Mouse (Mus musculus) thymus, postnatal 10 days (tissue): ENCODE measurements around the gene Pfkp.

Source experiments
- DNase-seq, 2 experiments: peaks; one replicate each; pipeline ENCODE4 v3.0.0; 2021; ENCODE audit warnings: low spot score in 2 of 2

Pfkp gene

DNA sequence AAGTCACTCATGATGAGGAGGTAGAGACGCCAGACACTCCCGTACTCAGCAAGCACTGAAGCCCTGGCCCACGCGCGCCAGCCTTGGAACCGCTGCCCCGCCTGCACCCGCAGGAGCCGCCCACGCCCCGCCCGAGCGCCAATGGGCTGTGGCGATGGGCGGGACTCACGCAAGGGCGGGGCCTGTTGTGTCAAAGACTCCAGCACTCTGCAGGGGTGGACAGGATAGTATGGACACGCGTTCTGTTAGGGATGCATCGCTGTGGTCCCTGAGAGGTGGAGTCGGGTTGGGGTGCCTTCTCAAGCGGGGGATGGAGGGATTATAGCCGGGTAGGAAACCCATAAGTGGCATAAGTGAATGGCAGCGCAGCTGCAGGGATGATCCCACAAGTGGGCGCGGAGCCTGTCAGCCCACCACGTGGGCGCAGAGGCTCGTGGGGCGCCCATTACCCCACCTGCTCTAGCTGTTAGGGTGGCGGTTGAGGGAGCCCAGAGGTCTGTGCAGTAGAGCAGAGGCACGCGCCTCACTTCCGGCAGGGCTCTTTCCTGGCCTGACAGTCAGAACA lies at the start of gene Pfkp:
Gene Pfkp, minus strand, starts transcription at position 109 of the 565 bp plus-strand sequence.
- DNase-seq: peak; percentile 90 to 91

GRCm38 (mm10) chr13:6690607-6691006 lies 42.0 kb upstream of the Pfkp start:
- DNase-seq: no peak

DNA sequence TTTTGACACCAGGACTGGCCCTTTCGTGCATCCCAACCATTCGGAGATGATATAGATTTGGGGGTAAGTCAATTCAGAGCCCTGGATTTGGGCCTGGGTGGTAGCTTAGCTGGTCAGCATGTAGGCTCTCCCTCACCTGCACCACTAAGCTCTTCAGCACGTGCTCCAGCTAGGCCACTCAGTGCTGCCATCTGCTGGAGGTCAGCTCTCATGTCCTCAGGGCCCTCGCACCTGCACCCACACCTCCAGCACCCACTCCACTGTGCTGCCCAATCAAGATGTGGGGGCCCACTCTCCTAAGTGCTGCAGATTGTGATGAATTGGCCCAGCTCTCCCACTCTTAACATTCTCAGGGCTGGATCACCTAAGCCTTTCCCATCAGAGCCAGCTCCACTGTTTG lies 41.4 kb upstream of the Pfkp start:
- DNase-seq: peak; percentile 53 to 82

DNA sequence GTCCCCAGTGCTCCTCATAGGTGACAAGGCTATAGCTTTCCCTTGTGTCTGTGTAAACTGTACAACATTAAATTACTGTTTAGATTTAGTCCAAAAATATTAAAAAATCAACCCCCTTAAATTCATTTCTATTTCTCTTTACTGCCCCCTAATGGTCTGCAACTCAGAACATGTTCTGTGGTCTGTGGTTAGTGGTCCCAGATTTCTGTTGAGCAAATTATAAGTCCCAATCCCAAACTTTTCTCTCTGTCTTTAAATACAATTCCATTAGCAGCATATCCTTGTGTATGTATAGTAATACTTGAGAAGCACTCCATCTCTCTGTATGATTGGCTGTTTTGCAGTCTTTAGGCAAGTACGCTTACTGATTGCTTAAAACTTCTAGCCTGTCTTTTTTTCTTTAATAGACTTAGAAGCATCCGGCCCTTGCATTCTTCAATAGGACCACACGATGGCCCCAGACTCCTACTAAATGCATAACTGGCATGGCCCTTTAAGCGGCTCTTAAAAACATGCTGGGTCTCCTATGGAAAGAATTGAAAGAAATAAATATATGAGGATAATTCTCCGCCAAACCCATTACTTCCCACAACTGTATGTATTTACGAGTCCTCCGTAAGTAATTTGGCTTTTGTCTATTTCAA lies 40.3 kb upstream of the Pfkp start:
- no peak for DNase-seq

DNA sequence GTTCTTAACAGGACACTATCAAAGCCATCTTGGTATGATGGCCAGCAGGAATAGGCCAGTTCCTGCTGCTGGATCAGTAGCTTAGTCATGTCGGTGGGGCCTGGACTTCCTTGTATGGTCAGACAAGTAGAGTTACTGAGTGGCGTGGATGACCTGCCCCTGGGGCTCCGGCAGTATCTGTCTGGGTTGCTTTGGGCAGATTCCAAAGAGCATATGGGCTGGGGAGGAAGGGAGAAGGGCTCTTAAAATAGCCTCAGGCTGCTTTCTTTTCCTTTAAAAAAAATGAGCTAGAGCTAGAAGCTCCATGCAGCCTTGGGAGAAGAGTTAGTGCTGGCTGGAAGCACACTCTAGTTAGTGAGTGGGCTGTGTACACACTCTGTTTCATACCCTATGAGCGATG lies 18.3 kb upstream of the Pfkp start:
- no peak for DNase-seq

- DNase-seq: no peak
These were observed 16.9 kb upstream of the Pfkp start for GRCm38 (mm10) chr13:6665506-6665905.

DNA sequence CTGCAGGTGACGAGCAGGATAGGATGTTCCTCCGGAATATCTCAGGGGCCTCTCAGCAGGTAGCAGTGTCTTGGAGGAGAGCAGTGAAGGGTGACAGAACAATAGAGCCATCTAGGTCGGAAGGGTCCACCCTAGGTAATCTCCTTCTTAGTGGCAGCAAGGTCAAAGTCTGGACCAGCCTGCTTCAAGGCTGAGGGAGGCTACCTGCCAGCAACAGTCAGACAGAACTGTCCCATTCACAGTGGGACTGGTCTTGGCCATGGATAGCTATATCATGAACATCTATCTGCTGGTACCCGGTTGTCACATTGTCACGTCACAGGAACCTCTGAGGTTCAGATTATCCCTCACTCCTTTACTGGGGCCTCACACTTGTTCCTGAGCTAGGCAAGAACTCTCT lies 15.6 kb upstream of the Pfkp start:
- DNase-seq: no peak

DNA sequence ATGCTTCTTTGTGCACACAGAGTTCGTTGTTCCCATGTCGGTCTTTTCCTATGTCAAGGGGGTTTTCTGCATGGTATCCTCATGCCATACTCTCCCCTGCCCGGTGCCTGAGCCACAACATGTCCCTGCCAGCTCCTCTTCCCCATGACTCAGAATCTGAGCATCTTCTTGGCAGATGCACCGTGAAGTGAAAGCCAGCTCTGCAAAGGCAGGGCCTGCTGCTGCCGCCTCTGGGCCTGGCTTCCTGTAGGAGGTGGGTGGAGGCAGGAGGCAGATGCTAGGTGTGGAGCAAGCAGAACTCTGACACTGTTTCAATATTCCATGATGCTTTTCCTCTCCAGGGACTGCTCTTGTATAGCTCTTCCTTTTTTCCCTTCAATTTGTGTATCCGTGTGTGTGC lies 10.7 kb upstream of the Pfkp start:
- DNase-seq: no peak

DNA sequence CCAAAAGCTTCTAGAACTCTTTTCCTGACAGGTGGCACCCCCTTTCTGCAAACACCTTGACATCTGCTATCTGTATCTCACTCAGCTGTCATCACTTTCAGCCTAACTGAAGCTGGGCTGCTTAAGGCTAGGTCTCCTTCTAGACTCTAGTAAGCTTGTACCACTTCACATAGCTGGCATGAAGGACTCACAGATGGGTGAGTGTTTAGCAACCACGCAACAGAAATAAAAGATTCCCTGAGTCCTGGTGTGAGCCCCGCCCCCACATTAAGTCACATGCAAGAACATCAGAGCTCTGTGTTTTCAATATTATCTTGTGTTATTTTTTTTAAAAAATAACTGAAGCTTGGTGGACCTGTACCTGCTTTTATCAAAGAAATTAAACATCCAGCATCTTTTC lies 8.7 kb upstream of the Pfkp start:
- DNase-seq: no peak

GRCm38 (mm10) chr13:6649542-6649941 lies 965 bp upstream of the Pfkp start:
- DNase-seq: no peak

- peak; percentile 19 to 38 for DNase-seq
These were observed 447 bp downstream of the Pfkp start for GRCm38 (mm10) chr13:6647992-6648668.

DNA sequence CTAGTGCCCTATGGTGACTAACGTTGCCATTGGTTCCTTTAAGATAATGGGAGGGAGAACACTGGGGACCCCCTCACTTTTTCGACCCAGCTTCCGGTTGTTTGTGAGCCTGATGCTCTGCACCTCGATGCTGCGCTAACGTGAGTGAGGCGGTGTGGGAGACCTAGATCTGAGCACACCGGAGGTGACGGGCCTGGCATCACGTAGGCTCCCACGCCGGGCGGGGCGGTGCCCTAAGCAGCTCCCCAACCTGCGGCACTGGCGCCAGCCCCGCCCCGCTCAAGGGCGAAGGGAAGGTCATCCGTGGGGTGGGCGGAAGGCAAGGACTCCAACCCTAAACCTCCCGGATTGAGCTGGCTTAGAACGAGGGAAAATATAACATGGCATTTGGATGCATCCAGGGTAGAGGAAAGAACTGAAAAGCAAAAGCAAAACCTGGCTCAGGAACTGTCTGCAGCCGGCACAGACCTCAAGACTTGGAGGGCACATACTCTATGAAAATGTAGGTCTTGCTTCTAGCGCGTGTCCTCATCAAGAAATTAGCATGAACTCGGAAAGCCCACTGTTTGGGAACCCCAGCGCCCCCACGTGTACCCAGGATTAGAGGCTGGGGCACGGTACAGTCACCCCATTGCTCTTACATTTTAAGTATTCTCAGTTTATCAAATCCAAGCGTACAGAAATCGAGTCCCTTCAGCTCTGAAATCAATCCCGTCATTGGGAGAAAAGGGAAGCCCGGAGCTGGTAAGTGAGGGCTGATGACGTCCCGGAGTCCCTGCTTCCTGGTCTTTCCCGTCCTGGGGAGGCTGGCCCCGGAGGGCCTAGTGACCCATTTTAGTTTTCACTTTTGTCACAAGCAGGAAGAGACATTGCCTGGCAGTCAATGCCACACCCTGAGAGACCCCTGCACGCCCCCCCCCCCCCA lies 1.2 kb downstream of the Pfkp start:
- peak; percentile 83 to 84 for DNase-seq

DNA sequence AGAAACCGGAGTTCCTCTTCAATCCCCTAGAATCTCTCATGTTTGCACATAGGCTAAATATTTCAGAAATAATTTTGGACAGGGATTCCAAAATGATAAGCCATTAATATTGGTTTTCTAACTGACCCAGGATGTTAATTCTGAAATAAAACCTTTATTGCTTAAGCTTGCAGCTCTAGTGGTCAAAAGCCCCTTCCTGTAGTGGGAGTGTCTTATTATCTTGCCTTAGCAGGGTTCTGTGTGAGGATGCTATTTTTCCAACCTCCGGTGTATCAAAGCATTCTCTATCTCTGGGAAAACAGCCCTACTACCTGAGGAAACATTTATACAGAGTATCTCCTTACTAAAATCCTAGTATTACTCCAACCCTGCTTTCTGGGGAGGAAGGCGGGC lies 1.9 kb downstream of the Pfkp start:
- no peak for DNase-seq

GRCm38 (mm10) chr13:6646266-6646665 lies 2.3 kb downstream of the Pfkp start:
- no peak for DNase-seq

GRCm38 (mm10) chr13:6643968-6644367 lies 4.6 kb downstream of the Pfkp start:
- no peak for DNase-seq

GRCm38 (mm10) chr13:6643026-6643425 lies 5.6 kb downstream of the Pfkp start:
- no peak for DNase-seq

GRCm38 (mm10) chr13:6642453-6642852 lies 6.1 kb downstream of the Pfkp start:
- no peak for DNase-seq

DNA sequence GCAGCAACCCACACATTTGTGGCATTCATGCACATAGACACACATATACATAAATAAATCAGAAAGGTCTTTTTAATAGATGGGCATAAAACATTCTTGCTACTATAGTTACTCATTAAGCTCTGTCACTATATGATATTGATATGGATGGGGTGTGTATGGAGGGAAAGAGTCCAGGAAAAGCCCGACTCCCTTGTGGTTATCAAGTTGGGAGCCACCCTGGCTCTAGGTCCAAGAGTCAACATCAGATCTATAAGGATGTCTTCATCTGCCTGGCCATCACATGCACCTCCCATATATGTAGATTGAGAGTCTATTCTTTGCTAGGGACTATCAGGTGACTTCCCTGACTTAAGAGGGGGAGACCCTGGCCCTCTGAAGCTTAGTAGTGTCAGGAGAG lies 7.1 kb downstream of the Pfkp start:
- no peak for DNase-seq

DNA sequence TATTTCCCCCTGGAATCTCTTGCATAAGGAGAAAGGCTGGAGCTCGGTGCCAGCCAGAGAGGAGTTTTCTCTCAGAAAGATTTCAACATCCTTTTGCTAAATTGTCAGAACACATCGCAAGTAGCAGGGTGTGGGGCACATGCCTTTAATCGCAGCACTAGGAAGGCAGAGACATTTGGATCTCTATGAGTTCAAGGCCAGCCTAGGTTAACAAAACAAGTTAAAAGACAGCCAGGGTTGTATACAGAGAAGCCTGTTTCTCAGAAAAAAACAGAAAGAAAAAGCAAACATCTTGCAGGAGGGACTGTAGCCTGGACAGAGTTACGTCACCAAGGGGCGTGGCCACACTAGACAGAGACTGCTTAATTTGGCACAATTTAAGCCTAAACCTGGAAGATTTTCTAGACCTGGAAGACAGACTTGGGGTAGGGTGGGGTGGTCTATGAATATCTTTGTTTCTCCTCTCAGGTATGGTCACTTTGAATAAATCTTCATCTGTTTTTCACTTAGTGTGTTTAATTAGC lies 9.0 kb downstream of the Pfkp start:
- no peak for DNase-seq

DNA sequence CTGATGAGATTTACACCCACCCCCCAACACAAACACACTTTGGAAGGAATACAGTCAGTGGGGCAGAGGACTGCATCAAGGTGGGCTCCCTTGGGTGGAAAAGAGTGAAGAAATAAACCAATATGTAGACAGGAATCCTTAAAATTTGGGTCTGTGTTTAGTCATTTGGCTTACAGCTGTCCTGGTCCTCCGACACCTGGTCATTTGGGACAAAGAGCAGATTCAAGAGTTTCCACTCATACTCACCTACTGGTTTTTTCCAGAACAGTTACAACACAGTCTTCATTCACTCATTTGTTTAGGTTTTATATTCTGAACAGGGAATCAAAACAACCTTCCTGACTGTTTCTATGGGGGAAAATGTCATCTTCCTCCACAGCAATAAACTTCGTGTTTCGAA lies 9.6 kb downstream of the Pfkp start:
- DNase-seq: no peak

- DNase-seq: no peak
These were observed 10.2 kb downstream of the Pfkp start for GRCm38 (mm10) chr13:6638425-6638824.

DNA sequence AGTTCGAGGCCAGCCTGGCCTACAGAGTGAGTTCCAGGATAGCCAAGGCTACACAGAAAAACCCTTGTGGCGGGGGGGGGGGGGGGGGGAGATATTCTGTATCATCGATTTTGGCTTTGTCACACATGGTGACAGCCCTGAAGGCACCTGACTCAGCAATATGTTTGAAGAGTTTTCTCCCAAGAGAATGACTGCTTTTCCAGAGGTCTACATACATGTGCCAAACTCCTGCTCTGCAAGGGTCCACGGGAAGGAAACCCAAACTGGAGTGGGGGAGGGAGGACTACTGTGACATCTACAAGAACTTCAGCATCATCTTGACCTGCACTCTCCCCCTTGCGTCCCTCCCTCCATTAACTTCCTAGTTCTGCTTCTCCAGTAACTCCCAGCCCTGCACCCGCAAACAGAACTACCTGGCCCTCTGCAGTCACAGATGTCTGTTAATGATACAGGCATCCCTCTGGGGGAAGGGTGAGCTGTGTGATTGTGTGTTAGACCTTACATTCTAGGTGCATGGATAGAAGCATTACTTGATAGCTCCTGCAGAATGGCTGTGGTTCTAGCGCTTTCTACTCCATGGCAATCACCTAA lies 10.9 kb downstream of the Pfkp start:
- no peak for DNase-seq
